Mouse (Mus musculus): Measurements from ENCODE around the gene Oxct2b. TPM values are rescaled to one million over a fixed set of nuclear protein-coding genes. Genes with fewer than 3 reads are reported as not detected.
"Not testable (repeated sequence)": the region's sequence is repeated elsewhere in the genome, so short reads cannot be mapped to it uniquely, and the experiment has no call there.

The Oxct2b gene
- polyA plus RNA-seq, 1 experiment = 237 TPM

DNA sequence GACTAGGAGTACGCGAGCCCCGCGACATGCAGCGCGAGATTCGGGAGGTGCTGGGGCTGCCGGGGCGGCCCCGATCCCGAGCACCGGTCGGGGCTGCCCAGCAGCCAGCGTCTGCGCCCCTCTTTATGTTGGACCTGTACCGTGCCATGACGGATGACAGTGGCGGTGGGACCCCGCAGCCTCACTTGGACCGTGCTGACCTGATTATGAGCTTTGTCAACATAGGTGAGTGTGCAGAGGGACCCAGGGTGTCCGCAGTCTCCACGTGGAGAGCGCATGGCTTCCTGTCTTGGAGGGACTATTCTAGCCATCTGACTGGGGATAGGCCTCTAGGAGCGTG lies 10.6 kb upstream of the Oxct2b start:
- TF ChIP-seq CTCF (IDR thresholded peaks at IDR 0.05; ENCODE audit: control insufficient read depth, insufficient read depth, insufficient replicate concordance, low read depth, low read length) (no peak), POLR2A (IDR thresholded peaks at IDR 0.05; ENCODE audit: control insufficient read depth, low read depth, low read length) (no peak)
- Histone ChIP-seq H3K27ac (ENCODE audit: control insufficient read depth, insufficient read depth, low read depth, low read length) (no peak overlapping the region), H3K4me1 (ENCODE audit: control insufficient read depth, insufficient read depth, low read length) (peaks cover 12% of the 10 kb centered on the region), H3K36me3 (ENCODE audit: control insufficient read depth, insufficient read depth, low read length) (no peaks in the 10 kb centered on the region), H3K4me3 (ENCODE audit: control insufficient read depth, low read depth, low read length) (peak overlapping the region; percentile 71), H3K27me3 (ENCODE audit: control insufficient read depth, insufficient read depth, low read length) (no peaks in the 10 kb centered on the region)

GRCm38 (mm10) chr4:123105929-123106328 lies 10.1 kb upstream of the Oxct2b start:
- H3K27ac ChIP-seq (ENCODE audit: control insufficient read depth, insufficient read depth, low read depth, low read length); H3K27me3 ChIP-seq (ENCODE audit: control insufficient read depth, insufficient read depth, low read length); H3K36me3 ChIP-seq (ENCODE audit: control insufficient read depth, insufficient read depth, low read length); H3K4me3 ChIP-seq (ENCODE audit: control insufficient read depth, low read depth, low read length): not testable (repeated sequence)
- H3K4me1 ChIP-seq (ENCODE audit: control insufficient read depth, insufficient read depth, low read length) = peaks cover 12% of the 10 kb centered on the region

DNA sequence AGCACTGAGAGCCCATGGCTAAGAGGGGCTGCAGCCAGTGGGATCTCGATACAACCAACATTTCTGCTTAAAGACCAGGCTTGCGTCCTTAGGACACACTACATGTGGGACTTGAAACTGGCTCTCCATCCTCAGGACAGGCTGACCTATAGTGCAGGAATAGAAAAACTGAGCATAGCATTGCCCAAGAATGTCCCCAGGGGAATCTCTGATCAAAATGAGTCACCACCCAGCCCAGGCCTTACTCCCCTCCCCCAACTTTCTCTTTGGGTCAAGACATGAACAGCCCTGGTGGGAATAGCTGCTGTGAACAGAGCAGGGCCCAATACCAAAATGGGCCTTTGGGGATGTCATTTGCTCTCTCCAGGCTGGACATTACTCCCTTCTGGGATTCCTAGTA lies 9.2 kb upstream of the Oxct2b start:
- no peaks in the 10 kb centered on the region for H3K27me3 ChIP-seq (ENCODE audit: control insufficient read depth, insufficient read depth, low read length)

GRCm38 (mm10) chr4:123108056-123108455 lies 8.0 kb upstream of the Oxct2b start:
- TF ChIP-seq CTCF (IDR thresholded peaks at IDR 0.05; ENCODE audit: control insufficient read depth, insufficient read depth, insufficient replicate concordance, low read depth, low read length) = no peak
- TF ChIP-seq POLR2A (IDR thresholded peaks at IDR 0.05; ENCODE audit: control insufficient read depth, low read depth, low read length) = no peak
- Histone ChIP-seq H3K36me3 (ENCODE audit: control insufficient read depth, insufficient read depth, low read length) (no peaks in the 10 kb centered on the region), H3K27me3 (ENCODE audit: control insufficient read depth, insufficient read depth, low read length) (no peaks in the 10 kb centered on the region), H3K4me1 (ENCODE audit: control insufficient read depth, insufficient read depth, low read length) (peaks cover 12% of the 10 kb centered on the region), H3K4me3 (ENCODE audit: control insufficient read depth, low read depth, low read length) (no peak overlapping the region), H3K27ac (ENCODE audit: control insufficient read depth, insufficient read depth, low read depth, low read length) (no peak overlapping the region)

More for the DNA sequence above, 9.2 kb upstream of the Oxct2b start:
- no peak overlapping the region for H3K4me3 ChIP-seq (ENCODE audit: control insufficient read depth, low read depth, low read length)
- TF ChIP-seq POLR2A (IDR thresholded peaks at IDR 0.05; ENCODE audit: control insufficient read depth, low read depth, low read length) = no peak
- TF ChIP-seq CTCF (IDR thresholded peaks at IDR 0.05; ENCODE audit: control insufficient read depth, insufficient read depth, insufficient replicate concordance, low read depth, low read length) = no peak
- H3K27ac ChIP-seq (ENCODE audit: control insufficient read depth, insufficient read depth, low read depth, low read length) = no peak overlapping the region
- H3K4me1 ChIP-seq (ENCODE audit: control insufficient read depth, insufficient read depth, low read length) = peaks cover 12% of the 10 kb centered on the region
- no peaks in the 10 kb centered on the region for H3K36me3 ChIP-seq (ENCODE audit: control insufficient read depth, insufficient read depth, low read length)

GRCm38 (mm10) chr4:123110751-123111150 lies 5.3 kb upstream of the Oxct2b start:
- H3K4me1 ChIP-seq (ENCODE audit: control insufficient read depth, insufficient read depth, low read length) = no peaks in the 10 kb centered on the region
- no peaks in the 10 kb centered on the region for H3K27me3 ChIP-seq (ENCODE audit: control insufficient read depth, insufficient read depth, low read length)
- no peaks in the 10 kb centered on the region for H3K36me3 ChIP-seq (ENCODE audit: control insufficient read depth, insufficient read depth, low read length)
- no peak overlapping the region for H3K27ac ChIP-seq (ENCODE audit: control insufficient read depth, insufficient read depth, low read depth, low read length)
- no peak for TF ChIP-seq CTCF (IDR thresholded peaks at IDR 0.05; ENCODE audit: control insufficient read depth, insufficient read depth, insufficient replicate concordance, low read depth, low read length)
- TF ChIP-seq POLR2A (IDR thresholded peaks at IDR 0.05; ENCODE audit: control insufficient read depth, low read depth, low read length) = no peak
- no peak overlapping the region for H3K4me3 ChIP-seq (ENCODE audit: control insufficient read depth, low read depth, low read length)

DNA sequence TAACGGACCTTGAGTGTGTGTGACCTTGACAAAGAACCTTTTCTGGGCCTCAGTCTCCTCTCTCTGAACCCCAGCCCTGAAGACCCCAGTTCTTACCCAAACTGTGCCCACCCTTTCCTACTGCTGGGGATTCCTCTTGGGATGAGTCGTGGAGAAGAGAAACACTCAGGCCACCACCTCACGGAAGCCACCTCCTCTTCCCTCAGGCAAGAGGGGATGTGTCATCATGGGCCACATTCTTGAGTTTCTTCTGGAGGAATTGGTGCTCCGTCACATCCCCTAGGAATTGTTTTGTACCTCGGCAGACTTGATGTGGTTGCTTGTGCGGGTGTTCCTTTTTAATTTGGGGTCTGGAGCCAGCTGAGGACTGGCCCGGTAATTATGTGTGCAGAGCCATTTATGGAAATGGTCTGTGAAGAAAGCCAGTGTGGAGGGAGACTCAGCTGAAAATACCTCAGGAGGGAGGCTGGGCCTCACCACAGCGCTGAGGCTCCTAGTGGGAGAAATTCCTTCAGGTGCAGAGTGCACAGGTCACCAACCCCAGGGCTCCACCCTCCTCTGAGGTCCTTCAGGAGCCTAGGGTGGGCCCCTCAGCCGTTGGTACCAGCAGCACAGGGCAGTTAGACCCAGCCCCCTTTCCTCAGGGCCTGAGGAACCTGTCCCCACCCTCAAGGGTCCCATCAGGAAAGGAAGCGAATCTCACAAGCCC lies 4.6 kb upstream of the Oxct2b start:
- H3K27ac ChIP-seq (ENCODE audit: control insufficient read depth, insufficient read depth, low read depth, low read length); H3K4me1 ChIP-seq (ENCODE audit: control insufficient read depth, insufficient read depth, low read length); H3K4me3 ChIP-seq (ENCODE audit: control insufficient read depth, low read depth, low read length); H3K27me3 ChIP-seq (ENCODE audit: control insufficient read depth, insufficient read depth, low read length); H3K36me3 ChIP-seq (ENCODE audit: control insufficient read depth, insufficient read depth, low read length): not testable (repeated sequence)

- Histone ChIP-seq H3K4me1 (ENCODE audit: control insufficient read depth, insufficient read depth, low read length) (peaks cover 7% of the 10 kb centered on the region), H3K4me3 (ENCODE audit: control insufficient read depth, low read depth, low read length) (no peak overlapping the region), H3K36me3 (ENCODE audit: control insufficient read depth, insufficient read depth, low read length) (no peaks in the 10 kb centered on the region), H3K27me3 (ENCODE audit: control insufficient read depth, insufficient read depth, low read length) (no peaks in the 10 kb centered on the region), H3K27ac (ENCODE audit: control insufficient read depth, insufficient read depth, low read depth, low read length) (no peak overlapping the region)
- no peak for TF ChIP-seq CTCF (IDR thresholded peaks at IDR 0.05; ENCODE audit: control insufficient read depth, insufficient read depth, insufficient replicate concordance, low read depth, low read length)
- TF ChIP-seq POLR2A (IDR thresholded peaks at IDR 0.05; ENCODE audit: control insufficient read depth, low read depth, low read length) = no peak
Observed at GRCm38 (mm10) chr4:123112216-123112764, 3.8 kb upstream of the Oxct2b start.

DNA sequence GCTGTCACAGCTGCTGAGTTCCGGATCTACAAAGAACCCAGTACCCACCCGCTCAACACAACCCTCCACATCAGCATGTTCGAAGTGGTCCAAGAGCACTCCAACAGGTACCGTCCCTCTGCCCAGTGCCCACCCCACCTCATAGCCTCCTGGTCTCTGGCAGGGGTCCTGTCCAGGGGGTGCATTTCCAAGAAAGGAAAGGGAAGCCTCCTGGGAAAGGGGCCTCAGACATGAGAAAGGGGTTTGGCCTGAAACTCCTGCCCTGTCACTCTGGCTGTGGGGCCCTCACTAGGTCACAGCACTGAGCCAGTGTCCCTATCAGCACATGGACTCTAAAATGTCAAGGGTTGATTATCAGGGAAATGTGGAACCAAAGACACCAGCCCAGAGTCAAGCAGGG lies 1.4 kb upstream of the Oxct2b start:
- not testable (repeated sequence) for H3K27ac ChIP-seq (ENCODE audit: control insufficient read depth, insufficient read depth, low read depth, low read length); H3K4me1 ChIP-seq (ENCODE audit: control insufficient read depth, insufficient read depth, low read length); H3K36me3 ChIP-seq (ENCODE audit: control insufficient read depth, insufficient read depth, low read length); H3K27me3 ChIP-seq (ENCODE audit: control insufficient read depth, insufficient read depth, low read length)
- peak overlapping the region; percentile 45 for H3K4me3 ChIP-seq (ENCODE audit: control insufficient read depth, low read depth, low read length)

GRCm38 (mm10) chr4:123116640-123117039 lies 574 bp downstream of the Oxct2b start:
- H3K27ac ChIP-seq (ENCODE audit: control insufficient read depth, insufficient read depth, low read depth, low read length); H3K4me1 ChIP-seq (ENCODE audit: control insufficient read depth, insufficient read depth, low read length); H3K36me3 ChIP-seq (ENCODE audit: control insufficient read depth, insufficient read depth, low read length); H3K27me3 ChIP-seq (ENCODE audit: control insufficient read depth, insufficient read depth, low read length): not testable (repeated sequence)
- peak overlapping the region; percentile 80 for H3K4me3 ChIP-seq (ENCODE audit: control insufficient read depth, low read depth, low read length)
